Mouse (Mus musculus) small intestine, adult 2 months (tissue): ENCODE data around the gene Klf4. TPM values are rescaled to one million over a fixed set of nuclear protein-coding genes. Genes with fewer than 3 reads are reported as not detected.

Experiments
- H3K27ac ChIP-seq: fragments of 200-500 bp; 2 replicates; pipeline ENCODE4 v1.5.1; 2012; ENCODE audit warnings: low read depth, low read length, control low read depth, inconsistent platforms; ENCODE audit not compliant: insufficient read depth
- H3K27me3 ChIP-seq: fragments of 200-500 bp; 2 replicates; pipeline ENCODE4 v1.6.1; 2012; ENCODE audit warnings: mild to moderate bottlenecking, moderate library complexity, low read length, inconsistent platforms; ENCODE audit not compliant: control insufficient read depth, insufficient read depth
- H3K36me3 ChIP-seq: fragments of 200-500 bp; 2 replicates; pipeline ENCODE4 v1.6.1; 2012; ENCODE audit warnings: mild to moderate bottlenecking, low read length, control low read depth, inconsistent platforms; ENCODE audit not compliant: control insufficient read depth, insufficient read depth
- H3K4me1 ChIP-seq: fragments of 200-500 bp; 2 replicates; pipeline ENCODE4 v1.6.1; 2012; ENCODE audit warnings: low read length, inconsistent platforms, mixed read lengths; ENCODE audit not compliant: control insufficient read depth, insufficient read depth, insufficient read length
- H3K4me3 ChIP-seq: fragments of 200-500 bp; 2 replicates; pipeline ENCODE4 v1.5.1; 2012; ENCODE audit warnings: low read depth, mild to moderate bottlenecking, control low read depth, inconsistent platforms, low read length, moderate library complexity
- CTCF ChIP-seq: fragments of 200-500 bp; IDR thresholded peaks from 2 replicates; pipeline ENCODE4 v1.5.1; 2012; ENCODE audit warnings: low read depth, mild to moderate bottlenecking, control low read depth, inconsistent platforms, low read length, moderate library complexity, mixed read lengths; ENCODE audit not compliant: insufficient replicate concordance, insufficient read length; ENCODE audit errors: extremely low read depth
- POLR2A ChIP-seq: fragments of 200-500 bp; IDR thresholded peaks from 2 replicates; pipeline ENCODE4 v1.6.1; 2012; ENCODE audit warnings: low read depth, mild to moderate bottlenecking, control low read depth, inconsistent platforms, low read length, moderate library complexity
- WGBS: fragments of 180-500 bp; shearing (Covaris S2); methylation state at CpG from one replicate; pipeline ENCODE4 v1.1.7; 2018; 5-methylcytosine and 5-hydroxymethylcytosine counted together
- polyA plus RNA-seq: library from polyadenylated mRNA; depleted of rRNA; stranded (reverse); fragments of >200 nt; gene quantifications from 2 replicates; pipeline ENCODE4 v1.2.3, GENCODE M21; 2012

The Klf4 gene
- polyA plus RNA-seq, 1 experiment = 590 TPM

DNA sequence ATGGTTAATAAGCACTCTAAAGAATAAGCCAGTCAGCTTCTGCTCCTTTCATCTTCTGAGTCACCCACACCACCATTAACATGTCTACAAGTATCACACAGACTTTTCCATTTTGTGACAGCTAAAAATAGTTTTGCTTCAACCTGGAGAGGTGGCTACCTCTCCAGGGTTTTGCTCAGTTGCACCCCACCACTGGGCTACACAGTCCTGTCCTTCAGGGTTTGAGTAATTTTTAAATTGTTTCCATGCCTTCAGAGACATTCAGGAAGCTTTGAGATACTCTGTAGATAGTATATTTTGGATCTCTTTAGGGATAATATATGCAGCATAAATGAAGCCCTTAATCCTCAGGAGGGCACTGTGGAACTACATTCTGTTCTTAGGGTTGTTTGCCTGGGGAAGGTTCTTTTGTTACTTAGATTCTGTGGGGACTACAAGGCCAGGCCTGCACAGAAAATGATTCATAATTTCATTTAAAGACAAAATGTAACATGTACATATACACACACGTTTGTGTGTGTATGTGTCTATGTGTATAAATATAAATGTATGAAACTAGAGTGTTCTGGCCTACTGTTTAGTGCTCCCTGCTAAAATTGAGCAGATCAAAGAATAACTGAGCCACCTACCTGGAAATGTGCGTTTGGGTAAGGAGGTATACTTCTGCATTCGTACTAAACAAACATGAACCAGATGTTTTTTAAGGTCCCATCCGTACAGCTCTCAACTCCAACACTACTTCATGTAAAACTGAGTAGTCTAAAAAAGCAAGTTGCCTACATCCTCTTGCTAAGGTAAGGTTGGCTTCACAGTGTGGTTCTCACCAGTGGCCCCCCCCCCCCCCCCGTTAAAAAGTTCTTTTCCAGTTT is 5.8 kb downstream of the Klf4 start:
- Histone ChIP-seq H3K4me1 (peaks cover 3% of the 10 kb centered on the region; the same call in 1 of the 2 replicates), H3K27ac (no peak overlapping the region), H3K4me3 (no peak overlapping the region), H3K36me3 (peaks cover 35% of the 10 kb centered on the region), H3K27me3 (no peaks in the 10 kb centered on the region)
- TF ChIP-seq CTCF (no peak), POLR2A (no peak)
- WGBS = 67% methylated on average over 5 of the region's 5 CpGs

- Histone ChIP-seq H3K27me3 (no peaks in the 10 kb centered on the region), H3K4me3 (no peak overlapping the region), H3K27ac (no peak overlapping the region), H3K36me3 (peaks cover 18% of the 10 kb centered on the region), H3K4me1 (no peaks in the 10 kb centered on the region)
- 67% methylated on average over 4 of the region's 4 CpGs for WGBS
- TF ChIP-seq POLR2A = no peak
- TF ChIP-seq CTCF = no peak
These were observed 8.3 kb downstream of the Klf4 start for GRCm38 (mm10) chr4:55523921-55524320.

DNA sequence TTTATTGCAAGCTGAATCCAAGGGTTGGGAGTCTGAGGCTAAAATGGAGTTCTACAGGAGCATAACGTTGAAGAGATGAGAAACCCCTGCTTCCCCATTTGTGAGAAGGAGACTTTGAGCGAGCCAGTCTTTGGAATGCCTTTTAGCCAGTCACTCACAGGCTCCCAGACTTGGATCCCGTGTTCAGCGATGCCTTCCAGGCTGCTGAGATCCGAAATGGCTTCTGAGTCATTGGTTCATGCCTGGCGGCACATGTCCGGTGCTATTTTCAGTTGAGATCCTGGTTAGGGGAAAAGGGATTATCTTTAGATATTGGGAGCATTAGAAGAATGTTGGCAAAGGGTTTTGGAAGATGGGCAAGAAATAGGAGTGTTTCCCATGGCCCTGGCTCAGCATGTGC is 14.8 kb downstream of the Klf4 start:
- 86% methylated on average over 7 of the region's 7 CpGs for WGBS
- TF ChIP-seq CTCF (no peak), POLR2A (no peak)
- no peak overlapping the region for H3K4me3 ChIP-seq
- H3K27ac ChIP-seq = no peak overlapping the region
- H3K4me1 ChIP-seq = peaks cover 6% of the 10 kb centered on the region; the same call in 1 of the 2 replicates
- H3K27me3 ChIP-seq = no peaks in the 10 kb centered on the region
- no peaks in the 10 kb centered on the region for H3K36me3 ChIP-seq

GRCm38 (mm10) chr4:55516048-55516447 is 16.2 kb downstream of the Klf4 start:
- no peaks in the 10 kb centered on the region for H3K27me3 ChIP-seq
- TF ChIP-seq POLR2A (no peak), CTCF (no peak)
- H3K27ac ChIP-seq = no peak overlapping the region
- 64% methylated on average over 8 of the region's 8 CpGs for WGBS
- no peak overlapping the region for H3K4me3 ChIP-seq
- H3K36me3 ChIP-seq = no peaks in the 10 kb centered on the region
- H3K4me1 ChIP-seq = peaks cover 6% of the 10 kb centered on the region; the same call in 1 of the 2 replicates

DNA sequence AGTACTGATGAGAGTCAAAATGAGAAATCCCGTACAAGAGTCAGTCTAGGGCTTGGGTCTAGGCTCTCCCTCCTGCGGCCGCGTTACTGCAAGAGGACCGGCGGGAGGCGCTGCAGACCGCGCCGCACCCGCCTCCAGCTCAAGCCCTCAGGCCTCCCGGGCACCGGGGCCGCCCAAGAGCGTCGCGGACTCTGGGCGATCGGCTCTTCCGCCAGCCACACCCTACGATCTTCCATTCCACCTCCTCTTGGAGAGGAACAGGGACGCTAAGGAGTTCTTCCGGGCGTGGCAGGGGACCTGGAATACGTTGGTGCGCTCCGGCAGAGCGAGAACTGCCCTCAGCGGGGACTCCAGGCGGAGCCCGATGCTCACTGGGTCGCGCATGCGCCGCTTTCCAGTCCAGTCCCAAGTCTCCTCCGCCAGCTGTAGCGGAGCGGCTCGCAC is 17.5 kb downstream of the Klf4 start:
- H3K4me1 ChIP-seq = peaks cover 6% of the 10 kb centered on the region; the same call in 1 of the 2 replicates
- TF ChIP-seq POLR2A (peak; percentile 46; the same call in 1 of the 2 replicates), CTCF (peak; percentile 75)
- WGBS = under 1% methylated on average over 39 of the region's 39 CpGs
- H3K27me3 ChIP-seq = no peaks in the 10 kb centered on the region
- no peaks in the 10 kb centered on the region for H3K36me3 ChIP-seq
- 0 out of 2 replicates have a peak overlapping the region, but pooled peaks have one; percentile 1 for H3K27ac ChIP-seq
- peak overlapping the region; percentile 59 for H3K4me3 ChIP-seq

- Histone ChIP-seq H3K27ac (no peak overlapping the region), H3K4me1 (peaks cover 6% of the 10 kb centered on the region; the same call in 1 of the 2 replicates), H3K4me3 (no peak overlapping the region), H3K36me3 (no peaks in the 10 kb centered on the region), H3K27me3 (no peaks in the 10 kb centered on the region)
- 35% methylated on average over 7 of the region's 7 CpGs for WGBS
- TF ChIP-seq CTCF (no peak), POLR2A (no peak)
These were observed 18.5 kb downstream of the Klf4 start for GRCm38 (mm10) chr4:55513615-55514279.

DNA sequence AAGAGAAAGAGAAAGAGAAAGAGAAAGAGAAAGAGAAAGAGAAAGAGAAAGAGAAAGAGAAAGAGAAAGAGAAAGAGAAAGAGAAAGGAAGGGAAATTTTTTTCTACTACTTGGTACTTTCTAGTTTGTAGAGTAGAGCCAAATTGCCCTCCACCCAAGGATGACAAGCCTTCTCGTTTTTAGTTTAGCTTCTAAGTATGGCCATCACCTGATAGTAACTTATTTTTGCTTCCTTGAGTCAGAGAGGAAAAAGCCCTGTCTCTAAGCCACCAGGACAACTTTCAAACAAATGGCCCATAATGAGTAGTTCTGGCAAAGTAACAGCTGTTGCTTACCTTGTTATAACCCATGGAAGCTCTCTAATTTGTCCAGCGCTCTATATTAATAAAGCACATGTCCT is 20.9 kb downstream of the Klf4 start:
- 80% methylated on average over 2 of the region's 2 CpGs for WGBS
- no peaks in the 10 kb centered on the region for H3K36me3 ChIP-seq
- TF ChIP-seq CTCF = no peak
- TF ChIP-seq POLR2A = no peak
- H3K27me3 ChIP-seq = no peaks in the 10 kb centered on the region
- peaks cover 6% of the 10 kb centered on the region; the same call in 1 of the 2 replicates for H3K4me1 ChIP-seq
- no peak overlapping the region for H3K4me3 ChIP-seq
- no peak overlapping the region for H3K27ac ChIP-seq

- no peak for TF ChIP-seq CTCF
- TF ChIP-seq POLR2A = no peak
- Histone ChIP-seq H3K27ac (no peak overlapping the region), H3K4me3 (no peak overlapping the region), H3K27me3 (no peaks in the 10 kb centered on the region), H3K4me1 (no peaks in the 10 kb centered on the region), H3K36me3 (no peaks in the 10 kb centered on the region)
- 81% methylated on average over 7 of the region's 7 CpGs for WGBS
These were observed 23.6 kb downstream of the Klf4 start for GRCm38 (mm10) chr4:55508712-55509111.
